Mouse (Mus musculus): ENCODE results near the gene Ppox. TPM values are rescaled to one million over a fixed set of nuclear protein-coding genes. Genes with fewer than 3 reads are reported as not detected.

Ppox gene
- total RNA-seq, 2 experiments from 2014 or later: 26.9 to 27.8 TPM

- DNase-seq (ENCODE audit: low spot score in 2 of 2): no peak
Observed at GRCm38 (mm10) chr1:171286517-171286916, 5.5 kb upstream of the Ppox start.

DNA sequence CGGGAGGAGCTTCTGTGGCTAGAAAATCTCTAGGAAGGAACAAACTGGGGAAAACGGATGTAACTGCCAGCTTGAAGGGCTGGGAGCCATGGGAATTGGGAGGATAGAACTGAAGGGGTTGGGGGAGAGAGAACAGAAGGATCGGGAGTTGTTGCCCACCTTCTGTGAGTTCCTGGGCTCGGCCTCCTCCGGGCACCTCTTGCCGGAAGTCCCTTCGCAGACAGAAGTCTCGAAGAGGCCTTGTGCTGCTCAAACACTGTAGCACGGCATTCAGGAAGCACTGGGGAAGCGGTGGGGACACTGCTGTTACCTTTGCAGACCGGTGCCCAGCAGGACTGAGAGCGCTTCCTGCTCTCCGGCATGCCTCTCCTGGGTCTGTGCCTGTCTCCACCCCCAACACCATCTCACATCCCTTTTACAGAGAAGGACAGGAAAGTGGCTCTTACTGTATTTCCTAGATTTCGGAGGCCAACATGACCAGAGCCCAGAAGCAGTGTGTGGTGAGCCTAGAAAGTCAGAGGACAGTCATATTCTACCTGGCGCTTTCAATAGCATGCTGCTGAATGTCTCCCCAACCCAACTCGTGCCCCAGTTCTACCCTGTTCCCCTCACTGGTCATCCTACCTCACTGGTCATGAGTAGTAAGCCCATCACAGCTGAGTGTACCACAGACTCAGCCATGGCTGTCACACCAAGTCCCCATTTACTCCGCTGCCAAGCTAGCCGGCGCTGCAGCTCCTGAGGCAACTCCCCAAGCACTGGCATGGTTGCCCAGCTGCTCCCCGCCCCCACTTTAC lies 4.3 kb upstream of the Ppox start:
- DNase-seq (ENCODE audit: low spot score in 2 of 2): no peak

DNA sequence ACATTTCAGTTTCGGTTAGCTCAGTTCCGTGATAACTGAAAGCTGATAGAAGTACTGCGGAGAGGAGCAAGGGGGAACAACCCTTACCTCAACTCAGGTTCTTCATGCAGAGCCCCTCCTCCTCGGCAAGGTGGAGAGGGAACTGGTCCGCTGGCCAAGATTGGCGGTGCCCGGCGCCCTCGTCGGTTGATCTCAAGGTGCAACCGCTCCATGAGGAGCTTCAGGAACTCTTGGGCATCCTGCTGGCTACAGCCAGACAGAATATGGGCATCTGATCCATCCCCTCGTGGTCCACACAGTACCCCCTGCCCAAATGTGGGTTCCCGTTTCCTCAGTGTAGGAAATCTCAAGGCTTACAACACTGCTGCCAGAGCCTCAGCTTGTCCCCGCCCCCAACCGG lies 3.5 kb upstream of the Ppox start:
- peak in 1 of 2 experiments; percentile 2 for DNase-seq (ENCODE audit: low spot score in 2 of 2)

DNA sequence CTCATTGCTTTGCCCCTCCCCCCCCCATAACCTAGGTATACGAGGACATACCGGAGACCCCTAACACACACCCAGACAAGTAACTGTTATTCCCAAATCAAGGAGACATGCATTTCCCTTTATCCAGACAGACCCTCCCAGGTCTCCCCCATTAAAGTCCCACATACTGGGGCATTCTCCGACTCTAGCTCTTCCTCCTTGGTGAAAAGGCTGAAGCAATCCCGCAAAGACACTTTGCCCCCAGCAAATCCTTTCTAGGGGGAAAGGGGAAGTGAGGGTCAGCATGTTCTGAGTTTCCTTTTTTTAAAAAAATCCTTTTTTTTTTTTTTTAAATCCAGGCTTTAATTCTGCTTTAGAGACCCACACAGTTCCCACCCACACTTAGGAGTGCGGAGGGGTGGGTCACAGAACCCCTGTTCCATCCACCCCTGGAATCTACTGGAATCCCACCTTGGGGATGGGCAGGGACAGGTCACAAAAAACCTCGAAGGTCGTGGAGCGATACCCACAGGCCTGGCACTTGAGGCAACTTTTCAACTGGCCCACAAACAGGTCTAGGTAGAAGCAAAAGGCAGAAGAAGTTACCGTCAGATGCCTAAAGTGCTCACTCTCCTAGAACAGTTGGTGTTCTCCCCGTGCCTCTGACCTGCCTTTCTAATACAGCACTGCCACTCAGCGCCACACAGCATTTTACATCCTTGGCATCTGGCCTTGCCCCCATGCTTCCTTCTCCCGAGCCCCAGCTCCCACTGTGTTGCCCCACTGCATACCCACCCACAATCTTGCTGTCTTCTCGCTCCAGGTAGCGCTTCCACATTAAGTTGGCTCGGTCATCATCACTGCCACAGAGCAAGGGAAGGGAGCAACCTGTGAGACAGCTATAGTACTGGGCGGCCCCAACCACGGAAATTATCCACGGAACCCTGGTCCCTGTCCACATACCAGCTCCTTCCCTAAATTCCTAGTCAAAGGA lies 2.5 kb upstream of the Ppox start:
- DNase-seq (ENCODE audit: low spot score in 2 of 2): peak in 1 of 2 experiments; percentile 1

- DNase-seq (ENCODE audit: low spot score in 2 of 2): peak in 1 of 2 experiments; percentile 1
Observed at GRCm38 (mm10) chr1:171282086-171282805, 1.3 kb upstream of the Ppox start.

GRCm38 (mm10) chr1:171281528-171281923 lies 540 bp upstream of the Ppox start:
- peak; percentile 77 to 81 for DNase-seq (ENCODE audit: low spot score in 2 of 2)

GRCm38 (mm10) chr1:171280250-171280915 lies 603 bp downstream of the Ppox start:
- DNase-seq (ENCODE audit: low spot score in 2 of 2): peak; percentile 1 to 8

DNA sequence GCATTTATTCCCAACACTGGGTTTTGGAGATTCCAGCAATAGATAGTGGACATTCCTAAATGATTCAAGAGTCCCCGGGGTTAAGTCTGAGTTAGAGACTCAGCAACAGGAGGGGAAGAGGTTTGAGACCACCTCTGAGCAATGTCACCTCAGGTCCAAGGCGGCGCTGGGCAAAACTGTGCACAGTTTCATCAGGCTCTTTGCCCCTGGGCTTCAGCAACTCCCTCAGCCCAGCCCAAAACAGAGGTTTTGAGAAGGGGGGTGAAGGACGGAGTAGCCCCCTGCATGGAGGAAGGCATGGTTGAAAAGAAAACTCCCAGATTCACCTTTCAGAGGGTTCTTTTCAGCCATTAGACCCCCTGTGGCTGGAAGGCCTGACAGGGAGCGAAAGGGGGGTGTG lies 1.3 kb downstream of the Ppox start:
- no peak for DNase-seq (ENCODE audit: low spot score in 2 of 2)

- DNase-seq (ENCODE audit: low spot score in 2 of 2): peak in 1 of 2 experiments; percentile 0
Observed at GRCm38 (mm10) chr1:171279012-171279705, 1.8 kb downstream of the Ppox start.

- no peak for DNase-seq (ENCODE audit: low spot score in 2 of 2)
Observed at GRCm38 (mm10) chr1:171278436-171278835, 2.5 kb downstream of the Ppox start.

DNA sequence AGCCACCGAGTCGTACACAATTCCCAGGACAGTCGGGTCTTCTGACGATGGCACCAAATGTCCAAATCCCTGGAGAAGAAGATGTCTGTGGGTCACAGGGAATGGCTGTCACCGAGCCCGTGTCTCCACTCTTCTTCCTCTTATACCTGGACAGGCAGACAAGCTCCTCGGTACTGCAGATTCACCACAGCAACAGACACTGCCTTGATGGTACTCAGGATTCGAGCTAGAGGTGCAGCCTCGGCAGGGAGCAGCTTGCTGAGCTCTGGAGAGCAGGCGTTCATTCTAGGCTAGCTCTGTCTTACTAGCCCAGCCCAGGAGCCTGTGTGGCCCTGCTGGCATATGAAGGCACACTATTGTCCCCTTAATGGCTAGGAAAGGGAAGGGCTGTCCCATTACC lies 3.2 kb downstream of the Ppox start:
- no peak for DNase-seq (ENCODE audit: low spot score in 2 of 2)

DNA sequence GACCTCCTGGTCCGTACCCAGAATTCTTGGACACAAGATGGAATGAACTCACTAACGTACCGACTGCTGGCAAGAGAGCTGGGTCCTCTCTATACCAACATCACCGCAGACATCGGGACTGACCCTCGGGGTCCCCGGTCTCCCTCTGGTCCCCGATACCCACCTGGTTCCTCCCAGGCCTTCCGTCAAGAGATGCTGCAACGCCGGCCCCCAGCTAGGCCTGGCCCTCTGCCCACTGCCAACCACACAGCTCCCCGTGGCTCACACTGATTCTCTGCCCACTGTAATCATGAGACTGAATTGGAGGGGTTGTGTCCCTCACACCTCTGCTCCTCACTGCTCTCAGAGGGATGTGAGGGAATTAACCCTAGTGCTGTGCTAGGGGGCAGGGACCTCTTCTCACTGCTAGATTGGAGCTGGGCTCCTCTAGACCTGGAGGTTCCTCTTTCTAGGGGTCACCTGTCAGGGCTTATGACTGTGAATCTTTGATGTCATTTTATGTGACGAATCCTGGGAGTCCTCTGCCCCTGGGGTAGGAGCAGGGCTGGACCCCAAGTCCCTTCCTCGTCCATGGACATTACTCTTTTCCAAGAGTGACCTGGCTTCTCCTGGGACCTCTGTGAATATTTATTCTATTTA lies 4.8 kb downstream of the Ppox start:
- no peak for DNase-seq (ENCODE audit: low spot score in 2 of 2)

DNA sequence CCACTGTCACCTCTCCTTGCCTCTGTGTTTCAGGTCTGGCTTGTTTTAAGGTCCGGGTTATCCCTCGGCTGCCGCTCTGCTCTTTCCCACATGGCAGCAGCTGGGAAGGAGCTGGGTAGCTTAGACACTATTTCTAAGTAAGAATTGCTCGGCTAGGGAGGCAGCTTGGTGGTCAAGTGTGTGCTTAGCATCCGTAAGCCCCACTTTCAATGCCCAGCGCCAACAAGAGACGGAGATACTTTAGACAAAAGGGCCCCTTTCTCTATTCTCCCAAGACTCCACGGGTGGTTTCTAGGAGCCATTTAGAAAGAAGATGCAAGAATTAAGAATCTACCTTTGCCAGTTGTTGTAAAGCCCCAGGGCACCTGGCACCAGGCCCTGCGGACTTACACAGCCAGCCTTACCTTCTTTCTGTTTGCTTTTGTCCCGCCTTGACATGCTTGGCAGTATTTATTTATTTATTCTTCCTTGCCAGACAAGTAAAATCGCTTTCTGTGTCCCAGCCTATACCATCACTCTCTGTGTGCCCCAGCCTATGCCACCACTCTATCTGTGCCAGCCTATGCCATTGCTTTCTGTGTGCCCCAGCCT lies 5.7 kb downstream of the Ppox start:
- no peak for DNase-seq (ENCODE audit: low spot score in 2 of 2)

- no peak for DNase-seq (ENCODE audit: low spot score in 2 of 2)
Observed at GRCm38 (mm10) chr1:171274171-171274570, 6.8 kb downstream of the Ppox start.

- DNase-seq (ENCODE audit: low spot score in 2 of 2): no peak
Observed at GRCm38 (mm10) chr1:171272086-171272485, 8.9 kb downstream of the Ppox start.

GRCm38 (mm10) chr1:171271622-171272021 lies 9.4 kb downstream of the Ppox start:
- no peak for DNase-seq (ENCODE audit: low spot score in 2 of 2)

DNA sequence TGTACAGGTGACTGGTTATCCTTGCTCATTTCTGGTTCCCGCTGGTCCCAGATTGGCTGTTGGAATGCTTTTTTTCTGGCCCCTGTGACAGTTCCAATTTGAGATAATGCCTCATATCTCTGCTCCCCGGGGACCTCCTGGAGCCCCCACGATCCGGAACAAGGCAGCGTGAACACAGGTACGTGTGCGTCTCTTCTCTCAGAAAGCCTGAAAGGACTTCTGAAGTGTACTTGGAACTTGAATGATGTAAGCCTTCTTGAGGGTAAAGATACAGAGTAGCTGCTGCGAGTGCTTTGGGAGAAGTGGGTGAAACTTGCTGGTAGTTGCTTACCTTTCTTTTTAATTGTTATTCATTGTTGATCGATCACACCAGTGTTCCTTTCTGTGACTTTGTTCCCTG lies 9.8 kb downstream of the Ppox start:
- DNase-seq (ENCODE audit: low spot score in 2 of 2): no peak

- no peak for DNase-seq (ENCODE audit: low spot score in 2 of 2)
Observed at GRCm38 (mm10) chr1:171270573-171270900, 10.4 kb downstream of the Ppox start.

- peak; percentile 96 to 98 for DNase-seq (ENCODE audit: low spot score in 2 of 2)
Observed at GRCm38 (mm10) chr1:171269848-171270572, 11.0 kb downstream of the Ppox start, which contains the start of gene B4galt3. Gene B4galt3 (plus strand): TSS chr1:171270328.
